Mouse (Mus musculus) brain, embryonic 14.5 days (tissue): ENCODE measurements around the gene Emilin3.

Experiments used
- CTCF ChIP-seq: fragments of 200-500 bp; IDR thresholded peaks from 2 replicates; pipeline ENCODE4 v1.5.1; 2012; ENCODE audit warnings: inconsistent platforms, mild to moderate bottlenecking, moderate library complexity, borderline replicate concordance; ENCODE audit not compliant: insufficient read depth, insufficient read length; ENCODE audit errors: extremely low read depth
- POLR2A ChIP-seq: fragments of 200-500 bp; IDR thresholded peaks from 2 replicates; pipeline ENCODE4 v1.6.1; 2012; ENCODE audit warnings: mild to moderate bottlenecking, inconsistent platforms, borderline replicate concordance; ENCODE audit not compliant: poor library complexity, insufficient read depth, insufficient read length, severe bottlenecking; ENCODE audit errors: extremely low read depth

DNA sequence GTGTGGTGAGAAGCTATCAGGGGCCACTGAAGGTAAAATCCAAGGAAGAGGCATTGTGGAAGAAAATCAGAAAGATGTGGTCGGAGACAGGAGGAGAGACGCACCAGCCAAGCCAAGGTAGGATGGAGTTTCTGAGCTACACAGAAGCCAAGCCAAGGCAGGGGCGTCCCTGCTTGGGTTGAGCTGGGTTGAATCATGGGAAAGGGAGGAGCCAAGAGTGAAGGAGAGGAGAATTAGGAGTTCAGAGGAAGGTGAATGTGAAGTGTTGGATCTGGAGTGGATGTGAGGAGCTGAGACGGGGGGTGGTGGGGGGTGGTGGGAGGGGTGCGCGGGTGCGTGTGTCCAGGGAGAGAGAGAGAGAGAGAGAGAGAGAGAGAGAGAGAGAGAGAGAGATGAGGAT, 9.2 kb upstream of the Emilin3 start:
- TF ChIP-seq POLR2A = no peak
- no peak for TF ChIP-seq CTCF
